Mouse (Mus musculus) lung, postnatal 10 days (tissue): ENCODE measurements at regions not wholly inside any gene's neighbourhood (a gene's known extent, or its start where the extent isn't known, plus 50 kb on each side); places are given as distances from the start of the nearest gene placed in this dataset.
A peak's percentile ranks its signal among the peaks of the same experiment; 100 is the strongest.
"Not testable (repeated sequence)": the region's sequence is repeated elsewhere in the genome, so short reads cannot be mapped to it uniquely, and the experiment has no call there.

Source experiments
- DNase-seq: peaks from one replicate; pipeline ENCODE4 v3.0.0; 2021

- DNase-seq = peak; percentile 18
Measured at GRCm38 (mm10) chr5:25639187-25639586, 66.4 kb downstream of the Xrcc2 start.

- DNase-seq = no peak
Measured at GRCm38 (mm10) chr5:25638097-25638496, 67.5 kb downstream of the Xrcc2 start.

DNA sequence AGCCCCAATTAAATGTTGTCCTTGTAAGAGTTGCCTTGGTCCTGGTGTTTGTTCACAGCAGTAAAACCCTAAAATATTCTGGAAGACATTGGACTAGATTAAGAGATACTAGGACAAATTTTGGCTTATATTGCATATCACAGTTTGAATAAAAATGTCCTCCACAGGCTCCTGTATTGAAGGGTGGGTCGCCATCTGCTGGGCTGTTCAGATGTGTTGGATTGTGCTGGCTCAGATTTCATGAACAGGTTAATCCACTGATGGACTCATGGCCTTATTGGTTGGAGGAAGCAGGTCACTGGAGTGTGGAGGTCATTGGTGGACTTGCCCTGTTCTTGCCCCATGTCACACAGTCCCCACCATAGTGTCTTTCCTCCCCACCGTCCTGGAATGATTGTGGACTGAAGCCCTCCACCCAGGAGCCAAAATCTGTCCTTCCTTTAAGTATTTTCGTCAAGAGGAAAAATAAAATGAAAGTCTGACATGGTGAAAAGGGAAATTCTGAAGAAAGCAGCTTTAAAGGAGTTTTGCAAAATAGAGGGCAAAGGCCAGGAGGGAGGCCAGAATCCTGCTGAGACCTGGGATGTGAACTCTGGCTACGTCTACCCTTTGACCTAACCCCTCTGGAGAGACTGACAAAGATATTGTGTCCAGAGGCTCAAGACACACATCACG, 72.6 kb downstream of the Xrcc2 start:
- DNase-seq = peak; percentile 7

- no peak for DNase-seq
Measured at GRCm38 (mm10) chr5:25629731-25630130, 75.9 kb downstream of the Xrcc2 start.

DNA sequence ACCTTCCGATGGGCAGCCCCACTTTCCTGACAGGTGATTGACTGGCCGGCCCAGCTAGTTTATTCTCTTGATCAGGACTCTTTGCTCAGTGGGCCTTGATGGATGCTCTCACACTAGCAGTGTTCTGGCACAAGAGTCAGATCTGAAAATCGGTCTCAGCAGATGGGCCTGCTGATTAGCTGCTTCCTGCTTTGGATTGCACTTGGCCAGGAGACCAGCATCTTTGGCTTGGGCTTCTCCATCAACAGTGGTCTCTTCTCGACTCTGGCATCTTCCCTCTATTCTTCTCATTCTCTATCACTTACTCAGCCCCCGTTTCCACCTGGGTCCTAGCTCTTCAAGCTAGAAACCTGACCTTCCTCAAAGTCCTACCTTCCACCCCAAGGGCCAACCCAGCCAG, 77.1 kb downstream of the Xrcc2 start:
- DNase-seq = no peak

DNA sequence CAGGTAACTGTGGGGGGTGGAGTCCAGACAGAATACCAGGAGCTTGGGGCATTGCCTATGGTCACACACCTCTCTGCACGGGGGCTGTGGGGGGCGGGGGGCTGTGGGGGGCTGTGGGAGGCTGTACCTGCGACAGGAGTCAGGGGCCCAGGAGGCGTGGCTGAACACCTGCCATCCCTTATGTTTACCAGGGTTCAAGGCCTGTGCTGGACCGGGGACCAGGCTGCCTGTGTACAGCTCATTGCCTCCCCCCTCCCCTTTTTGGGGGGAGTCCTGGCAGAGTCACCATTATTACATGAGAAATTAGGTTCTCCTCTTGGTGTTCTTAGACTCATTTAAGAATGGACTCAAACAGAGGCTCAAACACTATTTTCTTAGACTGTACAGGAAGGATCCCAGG, 78.5 kb downstream of the Xrcc2 start:
- no peak for DNase-seq

DNA sequence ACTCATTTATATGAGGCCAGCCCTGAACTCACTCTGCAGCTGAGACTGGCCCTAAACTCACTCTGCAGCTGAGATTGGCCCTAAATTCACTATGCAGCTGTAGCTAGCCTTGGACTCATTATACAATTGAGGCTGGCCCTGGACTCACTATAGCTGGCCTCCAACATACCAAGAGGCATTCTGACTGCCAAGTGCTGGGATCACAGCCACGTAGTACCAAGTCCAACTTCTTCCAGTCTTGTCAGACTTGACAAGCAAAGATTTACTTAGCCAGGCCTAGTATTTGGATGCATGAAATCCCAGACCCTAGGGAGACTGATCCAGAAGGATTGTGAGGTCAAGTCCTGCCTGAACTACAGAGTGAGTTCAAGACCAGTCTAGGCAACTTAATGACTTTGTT, 81.6 kb downstream of the Xrcc2 start:
- DNase-seq = no peak

- no peak for DNase-seq
Measured at GRCm38 (mm10) chr5:25619872-25620271, 85.8 kb downstream of the Xrcc2 start.

DNA sequence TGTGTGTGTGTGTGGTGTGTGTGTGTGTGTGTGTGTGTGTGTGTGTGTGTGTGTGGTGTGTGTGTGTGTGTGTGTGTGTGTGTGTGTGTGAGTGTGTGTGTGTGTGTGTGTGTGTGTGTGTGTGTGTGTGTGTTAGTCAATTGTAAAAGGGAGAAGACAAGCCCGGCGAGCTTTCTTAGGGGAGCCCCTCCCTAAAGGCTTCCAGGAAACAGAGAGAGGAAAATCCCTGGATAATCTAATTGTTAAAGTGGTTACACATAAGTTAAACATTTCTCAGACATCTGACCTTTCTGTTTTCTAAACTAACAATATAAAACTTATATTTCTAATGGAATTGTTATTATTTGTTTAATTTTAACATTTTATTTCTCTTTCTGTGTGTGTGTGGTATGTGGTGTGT, 86.3 kb downstream of the Xrcc2 start:
- DNase-seq = not testable (repeated sequence)

DNA sequence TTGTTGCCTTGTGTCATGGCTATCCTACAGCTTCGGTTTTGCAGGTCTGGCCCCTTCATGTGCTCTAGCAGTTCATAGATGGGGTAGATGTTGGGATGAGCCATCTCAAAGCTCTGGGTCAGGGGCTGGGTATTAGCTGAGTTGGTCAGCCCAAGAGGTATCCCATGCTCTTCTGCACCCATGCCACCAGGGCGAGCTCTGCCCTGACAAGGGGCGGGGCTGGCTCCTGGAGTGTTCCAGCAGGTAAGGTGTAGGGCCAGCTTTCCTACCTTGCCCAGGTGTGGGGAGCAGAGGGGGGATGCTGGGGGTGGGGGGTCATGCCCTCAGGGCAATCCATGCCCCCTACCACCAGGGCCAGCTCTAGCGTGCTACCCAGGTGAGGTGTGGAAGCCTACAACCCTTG, 91.0 kb downstream of the Xrcc2 start:
- no peak for DNase-seq

DNA sequence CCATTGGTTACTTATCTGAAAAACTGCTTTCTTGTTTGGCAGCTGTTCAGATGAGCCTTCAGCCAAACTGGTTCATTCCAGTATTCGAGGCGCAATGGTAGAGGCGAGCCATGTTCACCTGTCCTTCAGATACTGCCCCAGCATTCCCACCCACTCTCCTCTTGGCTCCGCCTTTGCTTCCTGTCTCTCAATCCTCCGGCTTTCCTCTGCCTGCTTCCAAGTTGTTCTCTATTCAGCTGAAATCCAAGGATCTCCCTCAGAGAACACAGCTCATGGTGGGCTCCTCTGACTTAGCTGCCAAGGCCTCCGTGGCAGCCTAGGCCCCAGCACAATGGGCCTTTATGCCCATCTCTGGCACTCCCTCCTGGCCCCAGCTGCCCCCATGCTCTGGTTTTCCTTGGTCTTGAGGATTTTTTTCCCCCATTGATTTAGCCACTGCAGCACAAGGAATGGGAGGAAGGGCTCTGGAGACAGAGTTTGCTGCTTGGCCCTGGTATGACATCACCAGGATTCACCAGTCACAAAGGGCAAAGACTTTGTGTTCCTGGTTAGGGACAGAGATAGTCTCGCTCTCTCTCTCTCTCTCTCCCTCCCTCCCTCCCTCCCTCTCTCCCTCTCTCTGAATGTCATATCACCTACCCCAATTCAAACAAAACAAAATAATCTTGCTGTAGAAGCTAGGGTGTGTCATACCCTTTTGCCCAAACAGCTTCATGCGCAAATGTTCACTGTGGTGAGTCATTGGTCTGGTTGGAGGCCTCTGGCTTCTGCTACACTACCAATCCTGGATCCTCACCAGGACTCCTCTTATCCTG, 91.6 kb downstream of the Xrcc2 start:
- no peak for DNase-seq

DNA sequence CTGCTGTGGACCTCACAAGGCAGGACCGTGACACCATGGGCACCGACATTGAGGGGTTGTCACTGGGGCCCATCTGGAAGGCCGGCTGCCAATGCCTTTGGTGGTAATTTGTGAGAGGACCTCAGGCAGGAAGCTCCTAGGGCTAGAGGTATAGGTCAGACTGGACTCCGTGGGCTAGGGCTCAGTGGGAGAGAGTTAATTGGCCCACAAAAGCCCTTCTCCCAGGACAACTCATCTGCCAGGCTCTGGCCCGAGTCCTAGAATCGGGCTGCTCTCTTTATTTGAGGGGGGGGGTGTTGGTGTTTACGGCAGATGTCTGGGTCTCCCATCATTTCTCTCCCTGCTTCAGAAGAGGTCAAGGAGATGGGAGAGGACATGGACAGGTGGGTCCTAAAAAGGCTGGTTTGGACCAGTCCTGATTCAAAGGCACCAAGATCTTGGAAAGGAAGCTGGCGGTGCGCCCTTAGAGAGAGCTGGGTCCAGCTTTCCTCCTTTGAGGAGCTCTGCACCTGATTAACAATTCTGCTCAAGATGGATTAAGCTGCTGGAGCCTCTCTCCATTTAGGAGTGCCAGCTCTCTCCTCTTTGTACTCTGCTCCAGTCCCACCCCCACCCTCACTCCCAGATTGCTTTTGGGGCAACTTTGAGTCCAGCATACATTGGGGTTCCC, 93.5 kb downstream of the Xrcc2 start:
- no peak for DNase-seq

DNA sequence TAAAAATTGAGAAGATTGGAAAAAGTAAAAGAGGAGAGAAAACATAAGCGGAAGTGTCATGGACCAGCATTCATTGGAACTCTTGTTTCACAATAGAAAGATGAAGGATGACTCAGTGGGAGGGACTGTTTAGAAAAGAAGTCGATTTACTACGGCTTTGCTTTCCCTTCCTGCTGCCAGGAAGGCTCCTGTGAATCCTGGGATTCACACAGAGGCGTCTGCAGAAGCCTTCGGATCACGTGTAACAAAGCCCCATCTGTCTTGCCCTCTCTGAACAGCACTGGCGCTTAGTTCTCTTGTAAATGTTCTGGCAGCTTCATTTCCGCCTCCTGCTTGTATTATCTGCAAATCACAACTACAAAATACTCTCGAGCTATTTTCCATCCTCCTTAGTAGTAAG, 94.0 kb downstream of the Cct8l1 start:
- DNase-seq = no peak

DNA sequence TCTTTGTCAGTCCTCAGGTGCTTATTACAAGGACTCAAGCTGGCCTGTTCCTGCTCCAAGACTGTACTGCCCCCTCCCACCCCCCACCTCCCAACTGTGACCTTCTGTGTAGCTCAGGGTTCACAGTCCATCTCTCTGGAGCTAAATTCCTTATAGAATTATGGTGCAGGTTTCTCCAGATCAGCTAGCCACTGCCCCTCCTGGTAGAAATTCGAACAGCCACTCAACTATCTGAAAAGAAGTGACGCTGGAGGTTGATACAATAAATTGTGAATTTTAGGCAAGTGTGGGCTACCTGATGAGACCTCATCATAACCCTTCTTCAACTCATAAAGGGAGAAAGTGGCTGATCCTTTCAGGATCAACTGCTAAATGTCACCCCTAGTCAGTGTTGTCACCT, 86.3 kb downstream of the Cct8l1 start:
- peak; percentile 13 for DNase-seq

DNA sequence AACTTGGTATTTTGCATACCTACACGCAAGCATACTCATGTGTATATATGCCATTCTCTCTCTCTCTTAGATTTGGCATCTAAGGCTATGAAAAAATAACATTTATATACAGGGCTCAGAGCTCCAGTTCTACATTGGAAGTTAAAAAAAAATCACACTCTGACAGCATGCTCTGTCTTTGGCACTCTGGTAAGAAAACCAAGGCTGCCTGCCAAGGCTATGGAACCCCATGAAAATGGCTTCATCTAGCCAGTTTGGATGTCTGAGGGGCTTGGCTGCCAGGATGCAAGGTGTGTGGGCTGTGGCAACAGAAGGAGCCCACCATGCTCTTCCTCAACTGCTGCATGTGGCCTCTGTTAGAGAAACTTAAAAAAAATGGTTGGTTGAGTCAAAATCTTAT, 83.5 kb downstream of the Cct8l1 start:
- no peak for DNase-seq

DNA sequence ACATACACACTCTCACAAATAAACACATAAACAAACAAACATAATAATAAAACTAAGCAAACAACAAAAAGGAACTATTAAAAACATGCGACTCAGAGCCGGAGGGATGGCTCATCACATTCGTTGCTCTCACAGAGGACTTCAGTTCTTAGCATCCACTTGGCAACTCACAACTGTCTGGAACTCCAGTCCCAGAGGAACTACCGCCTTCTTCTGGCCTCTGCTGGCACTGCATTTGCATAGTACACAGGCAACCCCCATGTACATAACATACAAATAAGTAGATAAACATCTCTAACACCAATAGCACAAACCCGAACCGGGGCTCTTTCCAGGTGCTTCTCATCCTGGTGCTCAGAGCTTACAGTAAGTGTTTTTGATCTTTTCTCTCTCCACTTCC, 81.9 kb downstream of the Cct8l1 start:
- no peak for DNase-seq

GRCm38 (mm10) chr5:25591709-25592108, 75.8 kb downstream of the Cct8l1 start:
- DNase-seq = no peak
